Mouse (Mus musculus) midbrain, embryonic 12.5 days (tissue): Measurements from ENCODE around the gene Rtn3. TPM values are rescaled to one million over a fixed set of nuclear protein-coding genes. Genes with fewer than 3 reads are reported as not detected.

Experiments used
- ATAC-seq: fragments of 200-750 bp; cut with Nextera tagmentation; 2 replicates; pipeline ENCODE4 v1.8.0; 2017; ENCODE audit warnings: low read depth, moderate TSS enrichment, moderate library complexity; ENCODE audit not compliant: low FRiP score
- H3K27ac ChIP-seq: fragments of 300-500 bp; sonication (generic); replicated peaks from 2 replicates; pipeline ENCODE4 v1.5.1; 2016; ENCODE audit warnings: mild to moderate bottlenecking
- H3K27me3 ChIP-seq: fragments of 300-500 bp; sonication (generic); 2 replicates; pipeline ENCODE4 v1.6.1; 2016; ENCODE audit warnings: mild to moderate bottlenecking
- H3K36me3 ChIP-seq: fragments of 300-500 bp; sonication (generic); 2 replicates; pipeline ENCODE4 v1.6.1; 2016
- H3K4me1 ChIP-seq: fragments of 300-500 bp; sonication (generic); 2 replicates; pipeline ENCODE4 v1.6.1; 2016
- H3K4me2 ChIP-seq: fragments of 300-500 bp; sonication (generic); replicated peaks from 2 replicates; pipeline ENCODE4 v1.6.1; 2016; ENCODE audit warnings: mild to moderate bottlenecking, moderate library complexity
- H3K4me3 ChIP-seq: fragments of 300-500 bp; sonication (generic); 2 replicates; pipeline ENCODE4 v1.5.1; 2016; ENCODE audit warnings: mild to moderate bottlenecking
- H3K9ac ChIP-seq: fragments of 300-500 bp; sonication (generic); replicated peaks from 2 replicates; pipeline ENCODE4 v1.6.1; 2016; ENCODE audit warnings: mild to moderate bottlenecking, moderate library complexity
- H3K9me3 ChIP-seq: fragments of 300-500 bp; sonication (generic); 2 replicates; pipeline ENCODE4 v1.6.1; 2016; ENCODE audit warnings: mild to moderate bottlenecking
- WGBS: fragments of 180-500 bp; shearing (Covaris S2); methylation state at CpG from one replicate; pipeline ENCODE4 v1.1.7; 2016; 5-methylcytosine and 5-hydroxymethylcytosine counted together
- polyA plus RNA-seq: library from polyadenylated mRNA; unstranded; fragments of >200 nt; fragmentation: Nextera tagmentation; extraction: Ambion mirVana; gene quantifications from 2 replicates; pipeline ENCODE4 v1.2.1, GENCODE M21; 2016

Rtn3 gene
- 481 and 529 TPM in 2 replicates for polyA plus RNA-seq

DNA sequence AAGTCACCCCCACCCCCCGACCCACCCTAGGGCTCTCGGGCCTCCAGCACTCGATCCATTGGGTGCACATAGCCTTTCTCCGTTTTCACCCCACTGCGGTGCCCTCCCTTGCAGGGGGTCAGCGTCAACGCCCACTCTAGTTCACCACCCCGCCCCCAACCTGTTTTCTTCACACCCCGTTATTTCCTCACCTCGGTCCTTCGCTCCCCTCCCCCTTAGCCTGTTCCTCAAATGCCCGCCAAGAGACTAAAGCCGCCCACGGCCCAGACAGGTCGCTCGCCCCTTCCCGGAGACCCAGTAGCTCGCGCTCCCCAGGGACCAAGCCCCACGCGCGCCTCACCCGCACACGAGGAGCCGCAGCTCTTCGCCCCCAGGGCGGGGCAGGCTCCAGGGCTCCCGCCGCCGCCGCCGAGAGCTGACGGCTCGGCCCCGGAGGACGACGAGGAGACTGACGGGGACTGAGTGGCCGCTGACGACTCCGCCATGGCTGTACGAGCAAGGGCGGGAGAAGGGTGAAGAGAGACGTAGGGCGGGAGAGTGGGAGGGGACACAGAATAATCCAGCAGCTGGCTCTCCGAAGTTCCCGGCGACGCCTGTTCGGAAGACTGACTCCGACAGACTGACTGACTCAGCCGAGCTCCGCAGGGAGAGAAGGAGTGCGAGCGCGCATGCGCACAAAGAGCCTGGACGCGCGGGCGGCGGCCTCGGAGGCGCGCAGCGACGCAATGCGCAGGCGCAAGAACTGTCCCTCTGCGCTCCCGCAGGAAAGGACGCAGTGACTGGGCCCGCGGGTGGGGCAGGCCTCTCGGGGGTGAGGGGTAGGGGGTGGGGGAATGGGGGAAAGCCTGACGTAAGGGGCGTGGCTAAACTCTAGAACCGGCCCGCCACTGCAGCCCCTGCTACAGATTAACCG is at the start of gene Rtn3:
Rtn3 (minus strand) TSS at position 683 of the 913 bp plus-strand sequence.
- H3K27ac ChIP-seq, result peak within 1 kb of the TSS; percentile 100
- H3K9ac ChIP-seq, result peak within 1 kb of the TSS; percentile 100
- no peaks in the 10 kb centered on the region for H3K27me3 ChIP-seq
- no peaks in the 10 kb centered on the region for H3K9me3 ChIP-seq
- under 1% methylated on average over 80 of the region's 80 CpGs for WGBS
- H3K4me1 ChIP-seq, result peaks cover 24% of the 10 kb centered on the region
- H3K4me2 ChIP-seq, result peak within 1 kb of the TSS; percentile 67
- peak; percentile 92 for ATAC-seq
- H3K4me3 ChIP-seq, result peak within 1 kb of the TSS; percentile 98
- no peaks in the 10 kb centered on the region for H3K36me3 ChIP-seq

GRCm38 (mm10) chr19:7531906-7532305 is 48.8 kb upstream of the Rtn3 start:
- no peaks in the 10 kb centered on the region for H3K27me3 ChIP-seq
- ATAC-seq, result no peak
- no peak overlapping the region for H3K9ac ChIP-seq
- no peaks in the 10 kb centered on the region for H3K9me3 ChIP-seq
- WGBS, result 93% methylated on average over 5 of the region's 5 CpGs
- no peaks in the 10 kb centered on the region; the same call in 1 of the 2 replicates for H3K4me1 ChIP-seq
- no peak overlapping the region for H3K27ac ChIP-seq
- H3K36me3 ChIP-seq, result peaks cover 28% of the 10 kb centered on the region
- no peak overlapping the region for H3K4me3 ChIP-seq
- H3K4me2 ChIP-seq, result no peak overlapping the region

GRCm38 (mm10) chr19:7528639-7529428 is 45.8 kb upstream of the Rtn3 start:
- ATAC-seq, result peak; percentile 58
- no peaks in the 10 kb centered on the region for H3K9me3 ChIP-seq
- 58% methylated on average over 7 of the region's 7 CpGs for WGBS

GRCm38 (mm10) chr19:7524879-7525278 is 41.8 kb upstream of the Rtn3 start:
- Histone ChIP-seq H3K9ac (no peak overlapping the region), H3K4me2 (no peak overlapping the region), H3K4me3 (no peak overlapping the region), H3K27ac (no peak overlapping the region), H3K9me3 (0 out of 2 replicates have a peak, but pooled peaks cover 4% of the 10 kb centered on the region), H3K27me3 (no peaks in the 10 kb centered on the region), H3K4me1 (no peaks in the 10 kb centered on the region), H3K36me3 (peaks cover 21% of the 10 kb centered on the region)
- WGBS, result 82% methylated on average over 3 of the region's 3 CpGs
- ATAC-seq, result no peak

More at GRCm38 (mm10) chr19:7528639-7529428, 45.8 kb upstream of the Rtn3 start:
- H3K27ac ChIP-seq, result no peak overlapping the region
- no peaks in the 10 kb centered on the region; the same call in 1 of the 2 replicates for H3K4me1 ChIP-seq
- H3K4me3 ChIP-seq, result no peak overlapping the region
- no peak overlapping the region for H3K9ac ChIP-seq
- H3K36me3 ChIP-seq, result peaks cover 22% of the 10 kb centered on the region
- no peak overlapping the region for H3K4me2 ChIP-seq
- no peaks in the 10 kb centered on the region for H3K27me3 ChIP-seq

DNA sequence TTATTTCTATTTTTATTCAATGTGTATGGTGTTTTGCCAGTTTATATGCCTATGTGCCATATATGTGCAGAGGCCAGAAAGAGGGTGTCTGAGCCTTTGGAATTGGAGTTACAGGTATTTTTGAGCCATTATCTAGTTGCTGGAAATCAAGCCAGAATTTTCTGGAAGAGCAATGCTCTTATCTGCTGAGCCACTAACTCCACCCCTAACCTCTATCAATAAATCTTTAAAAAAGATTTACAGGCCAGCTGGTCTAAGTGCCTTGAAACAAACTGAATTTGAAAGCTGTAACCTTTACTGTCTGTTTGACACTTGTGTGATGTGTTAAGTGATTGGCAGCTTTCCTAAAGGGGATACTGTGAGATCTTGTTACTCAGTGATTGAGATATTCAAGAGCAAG is 40.7 kb upstream of the Rtn3 start:
- no peak overlapping the region for H3K4me2 ChIP-seq
- H3K27me3 ChIP-seq, result no peaks in the 10 kb centered on the region
- no peak for ATAC-seq
- H3K9ac ChIP-seq, result no peak overlapping the region
- H3K4me1 ChIP-seq, result no peaks in the 10 kb centered on the region
- H3K4me3 ChIP-seq, result no peak overlapping the region
- 0 out of 2 replicates have a peak, but pooled peaks cover 4% of the 10 kb centered on the region for H3K9me3 ChIP-seq
- H3K27ac ChIP-seq, result no peak overlapping the region
- peaks cover 23% of the 10 kb centered on the region for H3K36me3 ChIP-seq

GRCm38 (mm10) chr19:7523292-7523691 is 40.2 kb upstream of the Rtn3 start:
- Histone ChIP-seq H3K9ac (no peak overlapping the region), H3K9me3 (0 out of 2 replicates have a peak, but pooled peaks cover 4% of the 10 kb centered on the region), H3K4me2 (no peak overlapping the region), H3K4me1 (no peaks in the 10 kb centered on the region), H3K4me3 (no peak overlapping the region), H3K36me3 (peaks cover 23% of the 10 kb centered on the region), H3K27me3 (no peaks in the 10 kb centered on the region), H3K27ac (no peak overlapping the region)
- WGBS, result 94% methylated on average over 1 of the region's 1 CpGs
- ATAC-seq, result no peak

- peaks cover 24% of the 10 kb centered on the region for H3K36me3 ChIP-seq
- 97% methylated on average over 2 of the region's 2 CpGs for WGBS
These were observed 39.8 kb upstream of the Rtn3 start for GRCm38 (mm10) chr19:7522856-7523255.

DNA sequence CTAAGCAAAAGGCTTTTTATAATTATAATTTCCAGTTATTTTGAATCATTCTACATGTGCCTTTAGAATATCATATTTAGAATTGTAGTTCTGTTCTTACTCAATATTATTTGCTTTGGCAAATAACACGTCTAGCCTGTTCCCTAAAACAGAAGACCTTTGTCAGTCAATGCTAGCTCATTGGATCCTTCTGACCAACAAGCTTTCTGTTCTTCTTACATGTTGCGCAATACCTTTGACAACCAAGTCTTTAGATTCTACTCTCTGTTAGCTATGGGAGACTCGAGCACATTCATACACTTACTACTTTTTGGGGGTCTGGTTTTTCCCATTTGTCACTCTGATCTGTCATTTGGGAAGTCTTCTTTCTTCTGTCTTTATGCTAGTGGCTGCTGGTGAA is 38.5 kb upstream of the Rtn3 start:
- Histone ChIP-seq H3K27me3 (no peaks in the 10 kb centered on the region), H3K36me3 (peaks cover 36% of the 10 kb centered on the region), H3K4me2 (no peak overlapping the region), H3K9ac (no peak overlapping the region), H3K9me3 (0 out of 2 replicates have a peak, but pooled peaks cover 4% of the 10 kb centered on the region), H3K4me1 (no peaks in the 10 kb centered on the region), H3K27ac (no peak overlapping the region), H3K4me3 (no peak overlapping the region)
- 90% methylated on average over 3 of the region's 3 CpGs for WGBS
- ATAC-seq, result no peak

More at GRCm38 (mm10) chr19:7522856-7523255, 39.8 kb upstream of the Rtn3 start:
- no peak overlapping the region for H3K4me2 ChIP-seq
- H3K27ac ChIP-seq, result no peak overlapping the region
- H3K9ac ChIP-seq, result no peak overlapping the region
- ATAC-seq, result no peak
- no peaks in the 10 kb centered on the region for H3K27me3 ChIP-seq
- H3K4me3 ChIP-seq, result no peak overlapping the region
- H3K4me1 ChIP-seq, result no peaks in the 10 kb centered on the region
- H3K9me3 ChIP-seq, result 0 out of 2 replicates have a peak, but pooled peaks cover 4% of the 10 kb centered on the region

DNA sequence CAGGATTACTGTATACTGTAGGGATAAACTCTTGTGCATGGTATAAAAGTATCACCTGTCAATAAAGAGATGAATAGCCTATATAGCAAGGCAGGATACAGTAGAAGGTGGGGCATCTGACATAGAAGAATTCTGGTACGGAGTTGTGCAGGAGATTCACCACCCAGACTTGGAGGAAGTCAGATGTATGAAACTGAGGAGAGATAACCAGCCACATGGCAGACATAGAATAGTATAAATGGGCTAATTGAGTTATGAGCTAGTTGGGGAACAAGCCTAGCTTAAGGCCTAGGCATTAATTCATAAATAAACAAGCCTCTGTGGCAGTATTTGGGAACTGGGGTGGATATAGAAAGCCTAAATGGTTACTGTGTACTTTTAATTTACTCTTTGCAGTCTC is 33.4 kb upstream of the Rtn3 start:
- Histone ChIP-seq H3K4me1 (no peaks in the 10 kb centered on the region), H3K4me2 (no peak overlapping the region), H3K27ac (no peak overlapping the region), H3K36me3 (peaks cover 18% of the 10 kb centered on the region), H3K4me3 (no peak overlapping the region), H3K9me3 (no peaks in the 10 kb centered on the region), H3K9ac (no peak overlapping the region), H3K27me3 (no peaks in the 10 kb centered on the region)
- ATAC-seq, result no peak
- 90% methylated on average over 1 of the region's 1 CpGs for WGBS

DNA sequence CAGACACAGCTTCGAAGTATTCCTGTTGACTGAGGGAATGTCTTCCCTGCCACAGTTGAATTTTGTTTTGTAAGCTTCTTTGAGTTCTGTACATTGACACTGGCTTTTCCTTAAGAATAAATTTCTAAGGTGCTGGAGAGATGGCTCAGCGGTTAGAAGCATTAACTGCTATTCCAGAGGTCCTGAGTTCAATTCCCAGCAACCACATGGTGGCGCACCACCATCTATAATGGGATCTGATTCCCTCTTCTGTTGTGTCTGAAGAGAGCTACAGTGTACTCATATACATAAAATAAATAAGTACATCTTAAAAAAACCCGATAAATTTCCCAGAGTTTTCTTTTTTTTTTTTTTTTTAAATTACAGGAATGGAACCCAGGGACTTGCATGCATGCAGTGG is 24.9 kb upstream of the Rtn3 start:
- Histone ChIP-seq H3K4me2 (no peak overlapping the region), H3K4me3 (no peak overlapping the region), H3K9me3 (no peaks in the 10 kb centered on the region), H3K27me3 (no peaks in the 10 kb centered on the region), H3K27ac (no peak overlapping the region), H3K4me1 (no peaks in the 10 kb centered on the region), H3K9ac (no peak overlapping the region), H3K36me3 (peaks cover 12% of the 10 kb centered on the region; the same call in 1 of the 2 replicates)
- ATAC-seq, result no peak
- 72% methylated on average over 4 of the region's 4 CpGs for WGBS

DNA sequence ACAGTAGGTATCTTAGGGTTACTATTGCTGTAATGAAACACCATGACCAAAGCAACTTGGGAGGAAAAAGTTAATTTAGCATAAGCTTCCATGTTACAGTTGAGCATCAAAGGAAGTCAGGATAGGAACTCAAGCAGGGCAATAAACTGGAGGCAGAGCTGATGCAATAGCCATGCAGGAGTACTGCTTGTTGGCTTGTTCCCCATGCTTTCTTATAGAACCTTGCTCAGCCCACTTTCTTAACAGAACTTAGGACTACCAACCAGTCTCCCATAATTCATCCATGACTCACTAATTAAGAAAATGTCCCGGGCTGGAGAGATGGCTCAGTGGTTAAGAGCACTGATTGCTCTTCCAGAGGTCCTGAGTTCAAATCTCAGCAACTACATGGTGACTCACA is 23.2 kb upstream of the Rtn3 start:
- Histone ChIP-seq H3K4me3 (no peak overlapping the region), H3K36me3 (peaks cover 12% of the 10 kb centered on the region; the same call in 1 of the 2 replicates), H3K9me3 (no peaks in the 10 kb centered on the region), H3K4me2 (no peak overlapping the region), H3K27me3 (no peaks in the 10 kb centered on the region), H3K9ac (no peak overlapping the region), H3K4me1 (no peaks in the 10 kb centered on the region), H3K27ac (no peak overlapping the region)
- ATAC-seq, result no peak
- WGBS, result 94% methylated on average over 1 of the region's 1 CpGs

DNA sequence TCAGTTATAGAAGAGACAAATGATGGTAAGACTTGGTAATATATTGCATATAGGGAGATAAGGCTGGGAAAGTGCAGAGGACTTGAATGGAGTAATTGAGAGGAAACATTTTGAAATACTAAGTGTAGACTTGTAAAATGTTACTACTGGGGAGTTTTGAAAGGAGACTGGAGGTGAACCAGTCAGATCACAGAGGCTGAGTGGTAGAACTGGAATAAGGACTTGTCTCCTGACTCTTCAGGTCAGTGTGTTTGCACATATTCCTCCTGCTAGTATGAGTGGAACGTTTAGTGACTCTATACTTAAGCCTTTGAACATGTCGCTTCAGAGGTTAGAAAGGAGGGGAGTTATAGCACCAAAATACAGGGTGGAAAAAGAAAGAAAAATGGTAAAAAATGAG is 19.4 kb upstream of the Rtn3 start:
- no peaks in the 10 kb centered on the region for H3K9me3 ChIP-seq
- no peaks in the 10 kb centered on the region for H3K4me1 ChIP-seq
- no peak overlapping the region for H3K9ac ChIP-seq
- no peak overlapping the region for H3K4me3 ChIP-seq
- no peak overlapping the region for H3K4me2 ChIP-seq
- H3K27ac ChIP-seq, result no peak overlapping the region
- H3K36me3 ChIP-seq, result no peaks in the 10 kb centered on the region
- 86% methylated on average over 2 of the region's 2 CpGs for WGBS
- ATAC-seq, result no peak
- H3K27me3 ChIP-seq, result no peaks in the 10 kb centered on the region
